Mouse (Mus musculus): ENCODE results near the gene D17Wsu92e. TPM values are rescaled to one million over a fixed set of nuclear protein-coding genes. Genes with fewer than 3 reads are reported as not detected.

D17Wsu92e gene
- polyA plus RNA-seq, 1 experiment from 2014 or later = 10.9 TPM

GRCm38 (mm10) chr17:27781059-27781687 is 39.3 kb downstream of the D17Wsu92e start:
- no peaks in the 10 kb centered on the region for H3K27me3 ChIP-seq (ENCODE audit: control insufficient read depth, insufficient read depth, low read length)

GRCm38 (mm10) chr17:27779755-27780154 is 40.7 kb downstream of the D17Wsu92e start:
- Histone ChIP-seq H3K36me3 (ENCODE audit: control insufficient read depth, insufficient read depth, low read length) (peaks cover 3% of the 10 kb centered on the region; the same call in 1 of the 2 replicates), H3K4me3 (ENCODE audit: low read depth, low read length) (no peak overlapping the region), H3K9me3 (ENCODE audit: control insufficient read depth, low read length) (no peaks in the 10 kb centered on the region), H3K4me2 (no peak overlapping the region), H3K27me3 (ENCODE audit: control insufficient read depth, insufficient read depth, low read length) (no peaks in the 10 kb centered on the region), H3K4me1 (ENCODE audit: control insufficient read depth, insufficient read depth, low read length) (no peaks in the 10 kb centered on the region), H3K9ac (ENCODE audit: low read length) (no peak overlapping the region), H3K27ac (ENCODE audit: low read depth, low read length) (no peak overlapping the region)
- ATAC-seq (ENCODE audit: low FRiP score) (no peak), DNase-seq (ENCODE audit: low spot score, missing footprints) (no peak)
- 43% methylated on average over 3 of the region's 3 CpGs for WGBS

More at GRCm38 (mm10) chr17:27781059-27781687, 39.3 kb downstream of the D17Wsu92e start:
- H3K9ac ChIP-seq (ENCODE audit: low read length) = no peak overlapping the region
- H3K9me3 ChIP-seq (ENCODE audit: control insufficient read depth, low read length) = no peaks in the 10 kb centered on the region
- ATAC-seq (ENCODE audit: low FRiP score) (no peak), DNase-seq (ENCODE audit: low spot score, missing footprints) (no peak)
- peaks cover 6% of the 10 kb centered on the region; the same call in 1 of the 2 replicates for H3K36me3 ChIP-seq (ENCODE audit: control insufficient read depth, insufficient read depth, low read length)
- H3K4me2 ChIP-seq = no peak overlapping the region
- 85% methylated on average over 5 of the region's 5 CpGs for WGBS
- no peak overlapping the region for H3K4me3 ChIP-seq (ENCODE audit: low read depth, low read length)
- H3K4me1 ChIP-seq (ENCODE audit: control insufficient read depth, insufficient read depth, low read length) = no peaks in the 10 kb centered on the region
- H3K27ac ChIP-seq (ENCODE audit: low read depth, low read length) = no peak overlapping the region

- WGBS = 93% methylated on average over 9 of the region's 9 CpGs
- ATAC-seq (ENCODE audit: low FRiP score) = no peak
Measured at GRCm38 (mm10) chr17:27778671-27779355, 41.6 kb downstream of the D17Wsu92e start.

GRCm38 (mm10) chr17:27777823-27778222 is 42.6 kb downstream of the D17Wsu92e start:
- H3K9me3 ChIP-seq (ENCODE audit: control insufficient read depth, low read length) = no peaks in the 10 kb centered on the region
- 83% methylated on average over 6 of the region's 6 CpGs for WGBS
- no peak overlapping the region for H3K4me2 ChIP-seq
- no peak overlapping the region for H3K4me3 ChIP-seq (ENCODE audit: low read depth, low read length)
- H3K4me1 ChIP-seq (ENCODE audit: control insufficient read depth, insufficient read depth, low read length) = no peaks in the 10 kb centered on the region
- DNase-seq (ENCODE audit: low spot score, missing footprints) = no peak
- no peak for ATAC-seq (ENCODE audit: low FRiP score)
- H3K27me3 ChIP-seq (ENCODE audit: control insufficient read depth, insufficient read depth, low read length) = no peaks in the 10 kb centered on the region
- H3K27ac ChIP-seq (ENCODE audit: low read depth, low read length) = no peak overlapping the region
- no peaks in the 10 kb centered on the region for H3K36me3 ChIP-seq (ENCODE audit: control insufficient read depth, insufficient read depth, low read length)
- no peak overlapping the region for H3K9ac ChIP-seq (ENCODE audit: low read length)

More at GRCm38 (mm10) chr17:27778671-27779355, 41.6 kb downstream of the D17Wsu92e start:
- Histone ChIP-seq H3K9ac (ENCODE audit: low read length) (no peak overlapping the region), H3K27ac (ENCODE audit: low read depth, low read length) (no peak overlapping the region), H3K9me3 (ENCODE audit: control insufficient read depth, low read length) (no peaks in the 10 kb centered on the region), H3K36me3 (ENCODE audit: control insufficient read depth, insufficient read depth, low read length) (0 out of 2 replicates have a peak, but pooled peaks cover 3% of the 10 kb centered on the region), H3K4me2 (no peak overlapping the region), H3K4me1 (ENCODE audit: control insufficient read depth, insufficient read depth, low read length) (no peaks in the 10 kb centered on the region), H3K4me3 (ENCODE audit: low read depth, low read length) (no peak overlapping the region), H3K27me3 (ENCODE audit: control insufficient read depth, insufficient read depth, low read length) (no peaks in the 10 kb centered on the region)
- DNase-seq (ENCODE audit: low spot score, missing footprints) = no peak

- Histone ChIP-seq H3K27me3 (ENCODE audit: control insufficient read depth, insufficient read depth, low read length) (no peaks in the 10 kb centered on the region), H3K9ac (ENCODE audit: low read length) (no peak overlapping the region), H3K36me3 (ENCODE audit: control insufficient read depth, insufficient read depth, low read length) (no peaks in the 10 kb centered on the region), H3K27ac (ENCODE audit: low read depth, low read length) (no peak overlapping the region), H3K4me2 (no peak overlapping the region), H3K9me3 (ENCODE audit: control insufficient read depth, low read length) (no peaks in the 10 kb centered on the region), H3K4me3 (ENCODE audit: low read depth, low read length) (no peak overlapping the region), H3K4me1 (ENCODE audit: control insufficient read depth, insufficient read depth, low read length) (no peaks in the 10 kb centered on the region)
- 91% methylated on average over 3 of the region's 3 CpGs for WGBS
- no peak for ATAC-seq (ENCODE audit: low FRiP score)
- DNase-seq (ENCODE audit: low spot score, missing footprints) = no peak
Measured at GRCm38 (mm10) chr17:27774198-27774597, 46.2 kb downstream of the D17Wsu92e start.

- Histone ChIP-seq H3K36me3 (ENCODE audit: control insufficient read depth, insufficient read depth, low read length) (no peaks in the 10 kb centered on the region; the same call in 1 of the 2 replicates), H3K4me3 (ENCODE audit: low read depth, low read length) (no peak overlapping the region), H3K9ac (ENCODE audit: low read length) (no peak overlapping the region), H3K4me1 (ENCODE audit: control insufficient read depth, insufficient read depth, low read length) (no peaks in the 10 kb centered on the region), H3K4me2 (no peak overlapping the region), H3K27me3 (ENCODE audit: control insufficient read depth, insufficient read depth, low read length) (no peaks in the 10 kb centered on the region), H3K27ac (ENCODE audit: low read depth, low read length) (no peak overlapping the region), H3K9me3 (ENCODE audit: control insufficient read depth, low read length) (no peaks in the 10 kb centered on the region)
- WGBS = 90% methylated on average over 6 of the region's 6 CpGs
- ATAC-seq (ENCODE audit: low FRiP score) = no peak
- no peak for DNase-seq (ENCODE audit: low spot score, missing footprints)
Measured at GRCm38 (mm10) chr17:27771616-27772015, 48.8 kb downstream of the D17Wsu92e start.

GRCm38 (mm10) chr17:27768817-27769542 is 51.5 kb downstream of the D17Wsu92e start:
- no peaks in the 10 kb centered on the region; the same call in 1 of the 2 replicates for H3K9me3 ChIP-seq (ENCODE audit: control insufficient read depth, low read length)
- no peak overlapping the region for H3K27ac ChIP-seq (ENCODE audit: low read depth, low read length)
- peaks cover 11% of the 10 kb centered on the region for H3K36me3 ChIP-seq (ENCODE audit: control insufficient read depth, insufficient read depth, low read length)
- no peak overlapping the region for H3K4me2 ChIP-seq
- ATAC-seq (ENCODE audit: low FRiP score) (0 out of 2 replicates have a peak, but pooled peaks have one; percentile 38), DNase-seq (ENCODE audit: low spot score, missing footprints) (peak; percentile 98)
- WGBS = 64% methylated on average over 8 of the region's 8 CpGs
- no peak overlapping the region for H3K4me3 ChIP-seq (ENCODE audit: low read depth, low read length)
- no peak overlapping the region for H3K9ac ChIP-seq (ENCODE audit: low read length)
- H3K27me3 ChIP-seq (ENCODE audit: control insufficient read depth, insufficient read depth, low read length) = no peaks in the 10 kb centered on the region
- H3K4me1 ChIP-seq (ENCODE audit: control insufficient read depth, insufficient read depth, low read length) = no peaks in the 10 kb centered on the region

GRCm38 (mm10) chr17:27767543-27767942 is 52.9 kb downstream of the D17Wsu92e start:
- no peaks in the 10 kb centered on the region for H3K4me1 ChIP-seq (ENCODE audit: control insufficient read depth, insufficient read depth, low read length)
- H3K27ac ChIP-seq (ENCODE audit: low read depth, low read length) = no peak overlapping the region
- no peak for DNase-seq (ENCODE audit: low spot score, missing footprints)
- no peak overlapping the region for H3K9ac ChIP-seq (ENCODE audit: low read length)
- no peaks in the 10 kb centered on the region; the same call in 1 of the 2 replicates for H3K9me3 ChIP-seq (ENCODE audit: control insufficient read depth, low read length)
- H3K36me3 ChIP-seq (ENCODE audit: control insufficient read depth, insufficient read depth, low read length) = peaks cover 11% of the 10 kb centered on the region
- 92% methylated on average over 12 of the region's 12 CpGs for WGBS
- H3K4me3 ChIP-seq (ENCODE audit: low read depth, low read length) = no peak overlapping the region
- ATAC-seq (ENCODE audit: low FRiP score) = no peak
- no peaks in the 10 kb centered on the region for H3K27me3 ChIP-seq (ENCODE audit: control insufficient read depth, insufficient read depth, low read length)
- H3K4me2 ChIP-seq = no peak overlapping the region

GRCm38 (mm10) chr17:27767120-27767519 is 53.3 kb downstream of the D17Wsu92e start:
- H3K9ac ChIP-seq (ENCODE audit: low read length) = no peak overlapping the region
- H3K36me3 ChIP-seq (ENCODE audit: control insufficient read depth, insufficient read depth, low read length) = peaks cover 11% of the 10 kb centered on the region
- H3K4me2 ChIP-seq = no peak overlapping the region
- no peak overlapping the region for H3K27ac ChIP-seq (ENCODE audit: low read depth, low read length)
- H3K4me1 ChIP-seq (ENCODE audit: control insufficient read depth, insufficient read depth, low read length) = no peaks in the 10 kb centered on the region
- DNase-seq (ENCODE audit: low spot score, missing footprints) = no peak
- 92% methylated on average over 5 of the region's 5 CpGs for WGBS
- no peak for ATAC-seq (ENCODE audit: low FRiP score)
- H3K9me3 ChIP-seq (ENCODE audit: control insufficient read depth, low read length) = no peaks in the 10 kb centered on the region; the same call in 1 of the 2 replicates
- no peak overlapping the region for H3K4me3 ChIP-seq (ENCODE audit: low read depth, low read length)
- no peaks in the 10 kb centered on the region for H3K27me3 ChIP-seq (ENCODE audit: control insufficient read depth, insufficient read depth, low read length)

All from midbrain, embryonic 11.5 days (tissue).